Mouse (Mus musculus) intestine, embryonic 14.5 days (tissue): ENCODE results near the gene Serinc2. TPM values are rescaled to one million over a fixed set of nuclear protein-coding genes. Genes with fewer than 3 reads are reported as not detected.

ENCODE experiments used
- ATAC-seq: fragments of 200-750 bp; cut with Nextera tagmentation; replicated peaks from 2 replicates; pipeline ENCODE4 v1.8.0; 2017; ENCODE audit warnings: low read depth, moderate number of reproducible peaks, moderate TSS enrichment, moderate library complexity; ENCODE audit not compliant: low FRiP score, low TSS enrichment
- DNase-seq: peaks from one replicate; pipeline ENCODE4 v3.0.0-alpha.2; 2018; ENCODE audit warnings: low spot score
- H3K27ac ChIP-seq: fragments of 300-500 bp; sonication (generic); 2 replicates; pipeline ENCODE4 v1.5.1; 2014; ENCODE audit warnings: low read depth, mild to moderate bottlenecking, control low read depth
- H3K27me3 ChIP-seq: fragments of 300-500 bp; sonication (generic); replicated peaks from 2 replicates; pipeline ENCODE4 v1.6.1; 2014; ENCODE audit warnings: low read length, control low read depth; ENCODE audit not compliant: control insufficient read depth, insufficient read depth
- H3K36me3 ChIP-seq: fragments of 300-500 bp; sonication (generic); 2 replicates; pipeline ENCODE4 v1.6.1; 2014; ENCODE audit warnings: low read length, control low read depth; ENCODE audit not compliant: control insufficient read depth, insufficient read depth
- H3K4me1 ChIP-seq: fragments of 300-500 bp; sonication (generic); replicated peaks from 2 replicates; pipeline ENCODE4 v1.6.1; 2014; ENCODE audit warnings: low read length, control low read depth, mixed read lengths; ENCODE audit not compliant: control insufficient read depth, insufficient read depth
- H3K4me2 ChIP-seq: fragments of 300-500 bp; sonication (generic); 2 replicates; pipeline ENCODE4 v1.6.1; 2014; ENCODE audit warnings: low read length
- H3K4me3 ChIP-seq: fragments of 300-500 bp; sonication (generic); 2 replicates; pipeline ENCODE4 v1.5.1; 2014; ENCODE audit warnings: low read depth, low read length, control low read depth, mixed read lengths
- H3K9ac ChIP-seq: fragments of 300-500 bp; sonication (generic); 2 replicates; pipeline ENCODE4 v1.6.1; 2014; ENCODE audit warnings: mild to moderate bottlenecking, low read length
- H3K9me3 ChIP-seq: fragments of 300-500 bp; sonication (generic); 2 replicates; pipeline ENCODE4 v1.6.1; 2016; ENCODE audit warnings: low read length, control low read depth; ENCODE audit not compliant: control insufficient read depth
- WGBS: fragments of 180-500 bp; shearing (Covaris S2); extraction: QIAGEN DNeasy Blood & Tissue Kit; methylation state at CpG from one replicate; pipeline ENCODE4 v1.1.7; 2014; 5-methylcytosine and 5-hydroxymethylcytosine counted together
- polyA plus RNA-seq: library from polyadenylated mRNA; unstranded; fragments of >200 nt; fragmentation: Nextera tagmentation; extraction: Ambion mirVana; gene quantifications from 2 replicates; pipeline ENCODE4 v1.2.1, GENCODE M21; 2014

Gene Serinc2
- polyA plus RNA-seq, 1 experiment from 2014 or later, result 24.1 TPM

GRCm38 (mm10) chr4:130215392-130215791 is 63.6 kb downstream of the Serinc2 start:
- no peak for ATAC-seq

GRCm38 (mm10) chr4:130213857-130214256 is 65.1 kb downstream of the Serinc2 start:
- WGBS, result 74% methylated on average over 10 of the region's 10 CpGs
- no peaks in the 10 kb centered on the region for H3K9me3 ChIP-seq

More at GRCm38 (mm10) chr4:130215392-130215791, 63.6 kb downstream of the Serinc2 start:
- Histone ChIP-seq H3K9ac (no peak overlapping the region), H3K4me3 (no peak overlapping the region), H3K9me3 (no peaks in the 10 kb centered on the region), H3K27ac (no peak overlapping the region), H3K36me3 (no peaks in the 10 kb centered on the region), H3K4me2 (no peak overlapping the region), H3K27me3 (no peaks in the 10 kb centered on the region), H3K4me1 (no peaks in the 10 kb centered on the region)
- DNase-seq, result no peak
- 84% methylated on average over 8 of the region's 8 CpGs for WGBS

GRCm38 (mm10) chr4:130213197-130213596 is 65.8 kb downstream of the Serinc2 start:
- ATAC-seq, result no peak
- Histone ChIP-seq H3K4me1 (no peaks in the 10 kb centered on the region), H3K4me2 (no peak overlapping the region), H3K27me3 (no peaks in the 10 kb centered on the region), H3K9ac (no peak overlapping the region), H3K27ac (no peak overlapping the region), H3K36me3 (no peaks in the 10 kb centered on the region), H3K9me3 (no peaks in the 10 kb centered on the region), H3K4me3 (no peak overlapping the region)
- WGBS, result 76% methylated on average over 4 of the region's 4 CpGs
- no peak for DNase-seq

More at GRCm38 (mm10) chr4:130213857-130214256, 65.1 kb downstream of the Serinc2 start:
- no peak overlapping the region for H3K4me2 ChIP-seq
- no peak overlapping the region for H3K4me3 ChIP-seq
- no peaks in the 10 kb centered on the region for H3K27me3 ChIP-seq
- H3K27ac ChIP-seq, result no peak overlapping the region
- H3K36me3 ChIP-seq, result no peaks in the 10 kb centered on the region
- no peak overlapping the region for H3K9ac ChIP-seq
- DNase-seq, result no peak
- no peaks in the 10 kb centered on the region for H3K4me1 ChIP-seq
- no peak for ATAC-seq

GRCm38 (mm10) chr4:130212421-130212820 is 66.6 kb downstream of the Serinc2 start:
- DNase-seq (no peak), ATAC-seq (no peak)
- WGBS, result 73% methylated on average over 7 of the region's 7 CpGs
- H3K9ac ChIP-seq, result no peak overlapping the region
- H3K27me3 ChIP-seq, result no peaks in the 10 kb centered on the region
- H3K27ac ChIP-seq, result no peak overlapping the region
- no peak overlapping the region for H3K4me3 ChIP-seq
- no peaks in the 10 kb centered on the region for H3K36me3 ChIP-seq
- no peaks in the 10 kb centered on the region for H3K4me1 ChIP-seq
- H3K4me2 ChIP-seq, result no peak overlapping the region
- H3K9me3 ChIP-seq, result no peaks in the 10 kb centered on the region

GRCm38 (mm10) chr4:130211870-130212269 is 67.1 kb downstream of the Serinc2 start:
- DNase-seq (no peak), ATAC-seq (no peak)
- Histone ChIP-seq H3K4me1 (no peaks in the 10 kb centered on the region), H3K27me3 (no peaks in the 10 kb centered on the region), H3K4me2 (no peak overlapping the region), H3K36me3 (no peaks in the 10 kb centered on the region), H3K9me3 (no peaks in the 10 kb centered on the region), H3K27ac (no peak overlapping the region), H3K4me3 (no peak overlapping the region), H3K9ac (no peak overlapping the region)
- WGBS, result 86% methylated on average over 2 of the region's 2 CpGs

Other genes starting within 250 kb of the Serinc2 start
- gene Col16a1, start 231.4 kb downstream of the Serinc2 start, polyA plus RNA-seq, result 55.1 and 56.9 TPM in 2 replicates
- 70.4 and 74.5 TPM in 2 replicates for gene Pef1, start 176.6 kb downstream of the Serinc2 start, polyA plus RNA-seq
- 0.15 TPM in 1 of 2 replicates, not detected in the other for gene Hcrtr1, start 139.8 kb downstream of the Serinc2 start, polyA plus RNA-seq
- gene Tinagl1, start 104.1 kb downstream of the Serinc2 start, polyA plus RNA-seq, result 27.0 and 39.6 TPM in 2 replicates
- not detected in 2 replicates for gene Gm853, start 56.8 kb downstream of the Serinc2 start, polyA plus RNA-seq
- 5.5 and 6.6 TPM in 2 replicates for gene Fabp3, start 29.4 kb upstream of the Serinc2 start, polyA plus RNA-seq
- gene Gm10570, start 29.5 kb upstream of the Serinc2 start, polyA plus RNA-seq, result not detected in 2 replicates
- gene Zcchc17, start 80.7 kb upstream of the Serinc2 start, polyA plus RNA-seq, result 62.9 and 68.7 TPM in 2 replicates
- gene Snrnp40, start 80.9 kb upstream of the Serinc2 start, polyA plus RNA-seq, result 155 and 166 TPM in 2 replicates